Mouse (Mus musculus): ENCODE measurements around the gene Pbxip1.
"Not testable (repeated sequence)": the region's sequence is repeated elsewhere in the genome, so short reads cannot be mapped to it uniquely, and the experiment has no call there.

Pbxip1 gene

GRCm38 (mm10) chr3:89410864-89411263, 25.6 kb upstream of the Pbxip1 start:
- DNase-seq: no peak

GRCm38 (mm10) chr3:89411490-89412393, 24.8 kb upstream of the Pbxip1 start, which contains the start of gene Flad1:
Gene Flad1 (minus strand): TSS chr3:89411870.
- peak; percentile 96 to 98 for DNase-seq

GRCm38 (mm10) chr3:89416158-89416557, 20.3 kb upstream of the Pbxip1 start:
- no peak for DNase-seq

GRCm38 (mm10) chr3:89417131-89417530, 19.4 kb upstream of the Pbxip1 start:
- no peak for DNase-seq

GRCm38 (mm10) chr3:89417840-89418169, 18.7 kb upstream of the Pbxip1 start:
- no peak for DNase-seq

- peak; percentile 85 to 94 for DNase-seq
Measured at GRCm38 (mm10) chr3:89418170-89418860, 18.2 kb upstream of the Pbxip1 start, which contains the start of the genes Cks1b and Shc1. Gene Cks1b (minus strand): TSS chr3:89418383. Gene Shc1 (plus strand): TSS chr3:89418443.

- no peak for DNase-seq
Measured at GRCm38 (mm10) chr3:89418861-89419250, 17.6 kb upstream of the Pbxip1 start.

GRCm38 (mm10) chr3:89419571-89419970, 16.9 kb upstream of the Pbxip1 start:
- DNase-seq: no peak

GRCm38 (mm10) chr3:89419981-89420380, 16.5 kb upstream of the Pbxip1 start:
- DNase-seq: no peak

GRCm38 (mm10) chr3:89420421-89420820, 16.1 kb upstream of the Pbxip1 start:
- no peak for DNase-seq

- DNase-seq: no peak
Measured at GRCm38 (mm10) chr3:89421002-89421774, 15.3 kb upstream of the Pbxip1 start.

GRCm38 (mm10) chr3:89421810-89422473, 14.6 kb upstream of the Pbxip1 start:
- DNase-seq: no peak

- DNase-seq: no peak
Measured at GRCm38 (mm10) chr3:89422556-89423205, 13.8 kb upstream of the Pbxip1 start.

- no peak for DNase-seq
Measured at GRCm38 (mm10) chr3:89424416-89425140, 11.9 kb upstream of the Pbxip1 start.

GRCm38 (mm10) chr3:89425141-89425525, 11.4 kb upstream of the Pbxip1 start:
- no peak for DNase-seq

GRCm38 (mm10) chr3:89425876-89426275, 10.6 kb upstream of the Pbxip1 start:
- no peak for DNase-seq

- DNase-seq: not testable (repeated sequence)
Measured at GRCm38 (mm10) chr3:89429021-89429420, 7.5 kb upstream of the Pbxip1 start.

GRCm38 (mm10) chr3:89430171-89431159, 6.0 kb upstream of the Pbxip1 start, which contains the start of gene Pygo2:
Gene Pygo2 (plus strand): TSS chr3:89430214.
- DNase-seq: peak; percentile 89 to 94

GRCm38 (mm10) chr3:89432606-89433005, 3.9 kb upstream of the Pbxip1 start:
- no peak for DNase-seq

- no peak for DNase-seq
Measured at GRCm38 (mm10) chr3:89434532-89434931, 2.0 kb upstream of the Pbxip1 start.

Data from thymus, postnatal 36 days (tissue).